Mouse (Mus musculus): ENCODE results near the gene Cog3.

Gene Cog3

DNA sequence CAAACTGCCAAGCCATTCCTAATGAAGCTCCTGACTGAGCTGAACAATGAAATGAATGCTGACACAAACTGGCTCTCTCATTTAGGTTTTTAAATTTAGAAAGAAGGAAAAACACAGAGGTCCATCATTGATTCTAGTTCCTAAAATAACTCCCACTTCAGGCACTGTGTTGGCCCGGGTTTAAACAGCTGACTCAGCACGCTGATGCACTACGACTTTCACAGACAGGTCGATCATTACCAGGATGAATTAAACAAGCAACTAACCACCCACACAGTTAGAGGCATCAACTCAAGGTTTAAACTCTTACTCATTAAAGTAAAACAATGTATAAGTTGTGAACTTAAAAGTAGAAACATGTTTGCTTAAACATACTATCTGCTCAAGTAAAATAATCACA lies 47.7 kb downstream of the Cog3 start:
- DNase-seq (ENCODE audit: low read depth, low spot score) = peak; percentile 31

DNA sequence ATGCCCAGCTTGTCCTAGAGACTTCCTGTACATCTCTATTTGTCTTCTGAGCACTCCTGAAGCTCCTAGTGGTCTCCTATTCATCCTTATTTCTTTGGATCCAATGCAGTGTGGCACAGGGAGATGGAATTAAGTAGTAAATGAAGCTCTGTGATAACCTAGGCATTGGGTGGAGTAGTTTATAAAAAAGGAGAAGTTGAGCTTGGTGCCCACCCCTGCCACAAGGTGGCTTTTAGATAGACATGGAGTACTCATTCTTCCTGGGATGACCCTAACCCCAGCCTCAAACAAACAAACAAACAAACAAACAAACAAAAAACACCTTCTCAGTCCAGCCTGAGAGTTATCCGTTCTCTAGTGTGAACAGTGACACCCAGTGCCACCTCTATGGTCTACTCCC lies 56.4 kb downstream of the Cog3 start:
- DNase-seq (ENCODE audit: low read depth, low spot score) = no peak

DNA sequence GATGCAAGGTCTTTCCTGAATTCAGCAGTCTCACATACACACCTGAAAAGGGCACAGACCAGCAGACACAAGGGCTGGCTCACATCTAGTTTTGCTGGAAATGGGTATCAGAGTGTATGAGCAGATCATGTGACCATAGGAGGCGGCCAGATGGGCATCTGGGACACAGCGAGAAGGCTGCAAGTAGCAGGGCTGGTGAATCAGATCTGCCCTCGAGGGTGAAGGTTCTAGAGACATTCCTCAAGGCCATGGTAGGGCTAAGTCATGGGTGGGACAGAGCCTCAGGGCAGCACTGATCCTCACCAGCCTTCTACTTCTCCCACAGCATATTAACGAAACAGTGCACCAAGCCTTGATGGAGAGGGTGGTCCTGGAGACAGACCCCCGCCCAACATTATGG lies 58.2 kb downstream of the Cog3 start:
- no peak for DNase-seq (ENCODE audit: low read depth, low spot score)

DNA sequence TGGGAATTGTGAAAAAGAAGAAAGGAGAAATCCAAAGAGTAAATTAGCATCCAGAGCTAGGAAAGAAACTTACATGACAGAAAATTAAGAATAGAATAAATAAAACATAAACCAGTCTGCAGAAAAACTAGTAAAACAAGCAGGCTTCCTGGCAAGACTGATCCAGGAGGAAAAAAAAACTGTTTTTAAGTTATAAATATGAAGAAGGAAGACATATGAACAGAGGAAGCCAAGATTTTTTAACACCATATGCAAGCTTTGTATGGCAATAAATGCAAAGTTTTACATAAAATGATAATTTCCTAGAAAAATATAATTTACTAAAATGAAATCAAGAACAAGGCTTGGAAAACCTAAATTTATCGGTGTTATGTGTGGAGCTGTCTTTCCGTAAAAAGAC lies 63.9 kb downstream of the Cog3 start:
- peak; percentile 23 for DNase-seq (ENCODE audit: low read depth, low spot score)

DNA sequence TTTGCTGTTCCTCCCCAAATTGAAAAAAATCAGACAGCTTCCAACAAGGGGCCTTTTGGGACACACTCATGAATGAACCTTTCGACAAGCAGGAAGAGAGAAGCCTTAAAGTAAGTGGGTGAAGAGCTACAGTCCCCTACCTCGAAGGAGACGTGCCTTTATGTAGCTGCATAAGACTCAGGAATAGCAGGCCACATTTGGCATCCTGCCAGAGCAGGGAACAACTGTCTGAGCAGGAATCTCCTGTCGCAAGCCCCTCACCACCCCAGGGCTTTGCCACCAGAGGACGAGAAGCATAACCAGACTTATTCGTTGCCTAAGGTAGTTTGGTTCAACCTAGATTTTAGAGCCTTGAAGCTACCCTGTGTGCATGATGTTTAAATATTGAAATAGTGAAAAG lies 78.0 kb downstream of the Cog3 start:
- no peak for DNase-seq (ENCODE audit: low read depth, low spot score)

DNA sequence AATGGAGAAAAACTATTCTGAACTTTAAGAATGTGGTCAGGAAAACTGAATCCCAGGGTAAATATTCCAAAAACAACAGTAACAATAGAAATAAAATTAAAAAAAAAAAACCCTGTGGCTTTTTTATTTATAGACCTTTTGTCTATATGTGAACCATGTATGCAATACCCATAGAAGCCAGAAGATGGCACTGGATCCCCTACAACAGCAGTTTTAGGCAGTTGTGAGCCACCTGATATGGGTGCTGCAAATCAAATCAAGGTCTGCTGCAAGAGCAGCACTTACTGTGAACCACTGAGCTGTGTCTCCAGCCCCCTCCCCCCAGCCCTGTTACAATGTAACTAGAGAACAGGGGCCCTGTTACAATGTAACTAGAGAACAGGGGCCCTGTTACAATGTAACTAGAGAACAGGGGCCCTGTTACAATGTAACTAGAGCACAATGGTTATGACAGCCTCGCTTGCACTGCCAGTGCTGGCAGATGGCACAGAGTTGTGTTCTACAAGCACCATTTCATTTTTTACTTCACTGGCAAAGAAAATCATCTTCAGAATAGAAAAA lies 85.2 kb downstream of the Cog3 start:
- peak; percentile 8 for DNase-seq (ENCODE audit: low read depth, low spot score)

DNA sequence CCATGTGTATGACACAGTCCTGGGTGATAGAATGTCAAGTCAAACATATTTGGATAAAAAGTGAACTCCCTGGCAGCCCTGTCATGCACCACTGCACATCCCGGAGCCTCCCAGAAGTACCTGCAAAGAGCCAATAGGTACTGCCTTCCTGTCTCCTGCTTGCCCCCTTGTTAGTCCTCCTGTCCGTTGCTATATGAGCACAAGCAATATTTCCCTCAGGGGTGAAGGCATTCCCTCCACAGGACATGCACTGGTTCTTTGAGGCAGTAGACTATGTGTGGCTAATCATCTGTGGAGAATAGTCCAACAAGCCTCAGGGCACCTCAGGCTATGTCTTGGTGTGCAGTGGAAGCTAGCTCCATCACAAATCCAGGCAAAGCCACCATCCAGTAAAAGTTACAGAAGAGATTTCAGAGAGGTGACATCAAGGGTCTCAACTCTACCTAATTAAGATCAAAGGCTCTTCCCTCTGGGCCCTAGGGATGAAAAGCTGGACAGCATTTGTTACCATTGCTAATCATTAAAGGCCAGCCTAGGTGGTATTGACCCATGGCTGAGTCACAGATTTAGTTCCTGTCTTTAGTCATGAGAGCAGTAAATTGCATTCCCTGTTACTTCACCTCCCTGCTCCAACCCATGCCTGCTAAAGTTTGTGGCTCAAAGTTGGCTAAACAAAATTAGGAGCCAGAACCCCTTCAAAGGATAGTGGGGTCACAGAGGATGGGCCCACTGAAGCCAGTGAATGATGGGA lies 88.7 kb downstream of the Cog3 start:
- no peak for DNase-seq (ENCODE audit: low read depth, low spot score)

DNA sequence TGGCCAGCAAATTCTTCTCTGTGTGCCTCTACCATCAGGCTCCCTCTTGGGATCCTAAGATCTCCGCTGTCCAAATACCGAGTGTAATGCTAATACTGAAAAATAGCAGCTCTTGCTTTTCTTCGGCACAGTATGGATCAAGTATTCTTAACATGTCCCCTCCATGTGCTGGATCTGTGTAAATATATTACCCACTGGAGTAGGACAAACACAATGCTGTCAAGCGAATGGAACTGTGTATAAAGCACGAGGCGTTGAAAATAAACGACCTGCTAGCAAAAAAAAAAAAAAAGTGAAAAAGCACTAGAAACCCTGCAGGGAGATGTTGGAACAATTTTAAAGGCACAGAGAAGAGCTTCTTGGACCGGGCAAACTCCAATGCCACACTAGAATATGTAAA lies 92.8 kb downstream of the Cog3 start:
- no peak for DNase-seq (ENCODE audit: low read depth, low spot score)

DNA sequence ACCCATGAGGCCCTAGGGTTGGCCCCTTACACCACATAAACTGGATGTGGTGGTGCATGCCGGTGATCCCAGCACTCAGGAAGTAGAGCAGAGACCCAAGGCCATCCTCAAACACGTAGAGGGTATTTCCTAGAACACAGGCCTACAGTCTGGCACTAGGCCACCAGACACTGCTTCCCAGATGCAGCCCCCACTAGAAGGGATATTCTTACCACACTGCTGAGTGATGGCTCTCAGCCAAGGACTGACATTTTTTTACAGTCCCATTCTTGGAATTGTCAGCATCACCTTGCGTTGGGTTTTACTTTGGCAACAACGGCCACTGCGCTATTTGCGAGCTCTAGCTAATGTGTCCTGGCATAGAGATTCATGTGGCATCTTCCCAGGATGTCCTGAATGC lies 93.4 kb downstream of the Cog3 start:
- peak; percentile 22 for DNase-seq (ENCODE audit: low read depth, low spot score)
